Mouse (Mus musculus) erythroblast, embryonic 14.5 days (primary cell): ENCODE measurements around the gene Atp5d. TPM values are rescaled to one million over a fixed set of nuclear protein-coding genes. Genes with fewer than 3 reads are reported as not detected.
"Not testable (repeated sequence)": the region's sequence is repeated elsewhere in the genome, so short reads cannot be mapped to it uniquely, and the experiment has no call there.

Source experiments
- H3K27me3 ChIP-seq: 2 replicates; pipeline ENCODE4 v1.6.1; 2012; ENCODE audit warnings: inconsistent platforms; ENCODE audit not compliant: control insufficient read depth
- H3K36me3 ChIP-seq: 2 replicates; pipeline ENCODE4 v1.6.1; 2012; ENCODE audit warnings: mild to moderate bottlenecking, inconsistent platforms; ENCODE audit not compliant: control insufficient read depth
- H3K4me1 ChIP-seq: 2 replicates; pipeline ENCODE4 v1.6.1; 2012; ENCODE audit warnings: inconsistent platforms; ENCODE audit not compliant: control insufficient read depth
- H3K4me3 ChIP-seq: replicated peaks from 2 replicates; pipeline ENCODE3; 2012; ENCODE audit warnings: moderate library complexity, mild to moderate bottlenecking, inconsistent platforms
- H3K9me3 ChIP-seq: 2 replicates; pipeline ENCODE4 v1.6.1; 2012; ENCODE audit warnings: low read length, inconsistent platforms, mixed read lengths; ENCODE audit not compliant: control insufficient read depth
- GATA1 ChIP-seq: IDR thresholded peaks from 2 replicates; pipeline ENCODE4 v1.6.1; 2012; ENCODE audit warnings: low read length, inconsistent platforms, mixed read lengths
- TAL1 ChIP-seq: IDR thresholded peaks from 3 replicates; pipeline ENCODE4 v1.6.1; 2012; ENCODE audit warnings: low read length, inconsistent platforms, mixed read lengths
- polyA plus RNA-seq: library from polyadenylated mRNA; stranded (reverse); fragments of >175 nt; gene quantifications from 2 replicates; pipeline ENCODE4 v1.2.3, GENCODE M21; 2012

Gene Atp5d
- polyA plus RNA-seq, 1 experiment = 144 TPM

DNA sequence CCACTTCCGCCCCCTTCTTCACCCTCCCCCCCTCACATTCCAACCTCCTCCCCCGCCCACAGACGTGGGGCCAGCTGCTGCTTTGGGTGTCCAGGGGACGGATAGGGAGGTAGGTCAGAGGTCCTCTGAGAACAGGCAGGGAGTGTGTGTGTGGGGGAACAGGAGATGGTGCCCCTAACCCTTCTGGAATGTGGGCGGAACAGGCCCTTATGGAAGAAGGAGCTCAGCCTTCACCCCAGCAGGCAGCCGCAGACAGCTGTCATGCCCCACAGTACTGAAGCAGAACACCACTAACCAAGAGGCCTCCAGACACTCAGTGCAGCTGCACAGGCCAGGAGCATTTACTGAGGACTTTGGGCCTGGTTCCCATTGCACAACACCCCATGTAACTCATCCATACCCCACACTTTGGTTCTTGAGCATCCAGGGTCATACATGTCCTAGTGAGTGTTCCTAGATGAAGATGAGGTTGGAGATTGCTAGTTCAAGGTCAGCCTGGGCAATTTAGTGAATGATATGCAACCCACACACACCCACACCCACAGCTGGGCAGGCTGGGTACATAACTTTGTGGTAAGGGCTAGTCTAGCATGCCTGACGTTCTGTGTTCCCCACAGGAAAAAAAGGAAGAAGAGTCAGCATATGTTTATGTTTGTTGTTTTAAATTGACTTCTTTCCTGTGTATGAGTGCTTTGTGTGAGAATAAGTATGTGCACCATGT is 23.2 kb downstream of the Atp5d start:
- TF ChIP-seq TAL1 = no peak
- TF ChIP-seq GATA1 = no peak
- H3K9me3 ChIP-seq = no peaks in the 10 kb centered on the region
- H3K27me3 ChIP-seq = peaks cover 13% of the 10 kb centered on the region
- peak overlapping the region; percentile 65 for H3K4me3 ChIP-seq
- peaks cover 92% of the 10 kb centered on the region for H3K4me1 ChIP-seq
- H3K36me3 ChIP-seq = peaks cover 10% of the 10 kb centered on the region

GRCm38 (mm10) chr10:80162243-80162608 is 23.8 kb downstream of the Atp5d start:
- Histone ChIP-seq H3K36me3 (peaks cover 5% of the 10 kb centered on the region), H3K27me3 (peaks cover 13% of the 10 kb centered on the region), H3K4me1 (peaks cover 94% of the 10 kb centered on the region), H3K9me3 (no peaks in the 10 kb centered on the region), H3K4me3 (no peak overlapping the region)
- TF ChIP-seq TAL1 = no peak
- TF ChIP-seq GATA1 = no peak

DNA sequence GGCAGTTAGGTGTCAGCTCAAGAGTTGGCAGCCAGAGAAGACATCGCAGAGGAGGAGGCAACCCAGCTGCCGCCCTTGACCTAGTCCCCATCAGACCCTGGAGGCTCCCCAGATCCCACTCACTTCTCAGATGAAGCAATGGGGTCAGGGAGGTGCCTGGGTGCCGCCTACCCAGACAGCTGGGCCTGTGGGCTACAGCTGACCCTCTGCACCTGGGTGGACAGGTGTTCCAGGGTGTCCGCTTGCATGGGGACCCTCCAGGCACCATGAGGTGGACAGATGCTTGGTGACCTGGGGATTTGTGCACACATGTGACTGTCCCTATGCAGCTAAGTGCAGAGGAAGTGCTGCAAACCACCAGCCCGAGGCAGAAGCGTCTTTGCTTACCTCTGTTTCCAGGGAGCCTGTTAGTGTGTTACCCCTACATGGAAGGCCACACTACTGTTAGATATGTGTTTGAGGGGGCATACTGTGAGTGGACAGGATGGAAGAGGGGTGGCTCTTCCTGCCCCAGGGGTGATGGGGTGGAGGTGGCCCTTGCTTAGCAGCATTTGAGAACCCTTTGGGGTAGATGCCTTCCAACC is 24.4 kb downstream of the Atp5d start:
- H3K27me3 ChIP-seq = peaks cover 13% of the 10 kb centered on the region
- peaks cover 91% of the 10 kb centered on the region for H3K4me1 ChIP-seq
- H3K4me3 ChIP-seq = no peak overlapping the region
- TF ChIP-seq GATA1 = no peak
- TF ChIP-seq TAL1 = no peak
- no peaks in the 10 kb centered on the region; the same call in 1 of the 2 replicates for H3K36me3 ChIP-seq
- no peaks in the 10 kb centered on the region for H3K9me3 ChIP-seq

DNA sequence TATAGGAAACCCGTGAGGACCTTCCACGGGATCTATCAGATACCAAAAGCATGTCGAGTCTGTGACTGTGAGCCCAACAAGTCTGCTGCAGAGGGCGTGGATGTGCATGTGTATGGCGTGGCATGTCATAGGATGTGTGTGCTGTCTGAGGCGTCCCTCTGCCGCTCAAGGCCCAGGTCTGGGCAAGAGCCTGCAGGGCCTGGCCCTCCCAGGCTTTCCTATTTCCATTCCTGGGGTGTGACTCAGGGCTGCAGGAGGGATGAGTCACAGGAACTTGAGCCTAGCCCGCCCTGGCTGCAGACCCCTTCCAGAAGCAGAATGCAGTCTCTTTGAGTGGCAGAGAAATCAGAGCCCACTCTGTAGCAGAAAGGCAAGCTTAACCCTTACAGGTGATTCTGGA is 25.3 kb downstream of the Atp5d start:
- H3K4me1 ChIP-seq = peaks cover 89% of the 10 kb centered on the region
- H3K36me3 ChIP-seq = no peaks in the 10 kb centered on the region; the same call in 1 of the 2 replicates
- peaks cover 13% of the 10 kb centered on the region for H3K27me3 ChIP-seq
- no peaks in the 10 kb centered on the region for H3K9me3 ChIP-seq
- TF ChIP-seq TAL1 (no peak; the same call in 2 of the 3 replicates), GATA1 (no peak)
- no peak overlapping the region for H3K4me3 ChIP-seq

- TF ChIP-seq TAL1 (no peak), GATA1 (no peak)
- peaks cover 89% of the 10 kb centered on the region for H3K4me1 ChIP-seq
These were observed 25.9 kb downstream of the Atp5d start for GRCm38 (mm10) chr10:80164161-80164997.

DNA sequence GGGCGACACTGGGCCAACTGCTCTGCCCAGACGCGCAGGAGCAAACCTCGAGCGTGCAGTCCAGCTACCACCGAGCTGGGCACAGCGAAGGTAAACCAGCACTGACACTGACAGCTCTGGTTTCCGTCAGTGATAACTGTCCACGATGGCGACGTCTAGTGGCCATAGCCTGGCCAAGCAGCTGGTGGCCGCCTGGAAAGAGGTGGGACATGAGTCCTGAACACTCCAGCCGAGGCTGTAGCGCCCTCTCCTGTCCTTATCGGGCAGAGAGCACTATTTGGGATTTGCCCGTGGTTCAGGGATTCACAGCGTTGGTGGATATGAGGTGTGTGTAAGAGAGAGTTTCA is 26.5 kb downstream of the Atp5d start:
- H3K9me3 ChIP-seq = peaks cover 3% of the 10 kb centered on the region
- H3K36me3 ChIP-seq = peaks cover 9% of the 10 kb centered on the region
- peaks cover 88% of the 10 kb centered on the region for H3K4me1 ChIP-seq
- peak overlapping the region; percentile 60 for H3K4me3 ChIP-seq
- peaks cover 13% of the 10 kb centered on the region for H3K27me3 ChIP-seq
- TF ChIP-seq TAL1 = no peak
- no peak for TF ChIP-seq GATA1

More at GRCm38 (mm10) chr10:80164161-80164997, 25.9 kb downstream of the Atp5d start:
- H3K27me3 ChIP-seq = peaks cover 13% of the 10 kb centered on the region
- H3K9me3 ChIP-seq = no peaks in the 10 kb centered on the region
- peaks cover 3% of the 10 kb centered on the region for H3K36me3 ChIP-seq
- peak overlapping the region; percentile 60 for H3K4me3 ChIP-seq

- Histone ChIP-seq H3K4me1 (peaks cover 87% of the 10 kb centered on the region), H3K27me3 (peaks cover 13% of the 10 kb centered on the region), H3K9me3 (peaks cover 9% of the 10 kb centered on the region), H3K36me3 (peaks cover 15% of the 10 kb centered on the region), H3K4me3 (peak within 1 kb of the TSS; percentile 87)
- TF ChIP-seq GATA1 (no peak), TAL1 (no peak)
These were observed 27.1 kb downstream of the Atp5d start, which contains the start of gene Cirbp for GRCm38 (mm10) chr10:80165392-80166128. Cirbp (plus strand) TSS chr10:80165985.

GRCm38 (mm10) chr10:80166136-80166535 is 27.7 kb downstream of the Atp5d start:
- H3K36me3 ChIP-seq = peaks cover 20% of the 10 kb centered on the region
- peaks cover 84% of the 10 kb centered on the region for H3K4me1 ChIP-seq
- not testable (repeated sequence) for H3K4me3 ChIP-seq
- peaks cover 13% of the 10 kb centered on the region for H3K9me3 ChIP-seq
- peaks cover 13% of the 10 kb centered on the region for H3K27me3 ChIP-seq
